Mouse (Mus musculus) lung, postnatal 0 days (tissue): ENCODE results near the gene Csrnp3. TPM values are rescaled to one million over a fixed set of nuclear protein-coding genes. Genes with fewer than 3 reads are reported as not detected.
"Not testable (repeated sequence)": the region's sequence is repeated elsewhere in the genome, so short reads cannot be mapped to it uniquely, and the experiment has no call there.

ENCODE experiments used
- ATAC-seq: fragments of 200-750 bp; cut with Nextera tagmentation; 2 replicates; pipeline ENCODE4 v1.8.0; 2017; ENCODE audit warnings: moderate library complexity
- DNase-seq: peaks from one replicate; pipeline ENCODE4 v3.0.0-alpha.2; 2016; ENCODE audit warnings: low spot score
- H3K27ac ChIP-seq: fragments of 300-500 bp; sonication (generic); 2 replicates; pipeline ENCODE4 v1.5.1; 2014; ENCODE audit warnings: antibody characterized with exemption, mild to moderate bottlenecking, low read length, mixed read lengths
- H3K27me3 ChIP-seq: fragments of 300-500 bp; sonication (generic); replicated peaks from 2 replicates; pipeline ENCODE4 v1.6.1; 2014; ENCODE audit warnings: low read length, mixed read lengths; ENCODE audit not compliant: insufficient read depth
- H3K36me3 ChIP-seq: fragments of 300-500 bp; sonication (generic); 2 replicates; pipeline ENCODE4 v1.6.1; 2014; ENCODE audit warnings: low read length, mixed read lengths; ENCODE audit not compliant: insufficient read depth
- H3K4me1 ChIP-seq: fragments of 300-500 bp; sonication (generic); 2 replicates; pipeline ENCODE4 v1.6.1; 2014; ENCODE audit warnings: antibody characterized with exemption, low read depth, low read length, mixed read lengths; ENCODE audit not compliant: insufficient read depth
- H3K4me2 ChIP-seq: fragments of 300-500 bp; sonication (generic); replicated peaks from 2 replicates; pipeline ENCODE4 v1.6.1; 2014; ENCODE audit warnings: low read depth, mild to moderate bottlenecking, low read length, moderate library complexity, mixed read lengths
- H3K4me3 ChIP-seq: fragments of 300-500 bp; sonication (generic); 2 replicates; pipeline ENCODE4 v1.5.1; 2014; ENCODE audit warnings: low read depth, low read length
- H3K9ac ChIP-seq: fragments of 300-500 bp; sonication (generic); replicated peaks from 2 replicates; pipeline ENCODE4 v1.6.1; 2014; ENCODE audit warnings: low read depth, mild to moderate bottlenecking
- H3K9me3 ChIP-seq: fragments of 300-500 bp; sonication (generic); 2 replicates; pipeline ENCODE4 v1.6.1; 2016; ENCODE audit warnings: low read length, mixed read lengths
- CTCF ChIP-seq: IDR thresholded peaks from 2 replicates; pipeline ENCODE4 v1.5.1; 2016; ENCODE audit warnings: antibody characterized with exemption, mild to moderate bottlenecking
- EP300 ChIP-seq: IDR thresholded peaks from 2 replicates; pipeline ENCODE4 v1.6.1; 2016; ENCODE audit warnings: antibody characterized with exemption, mild to moderate bottlenecking, control low read depth
- WGBS: fragments of 180-500 bp; shearing (Covaris S2); extraction: QIAGEN DNeasy Blood & Tissue Kit; methylation state at CpG from one replicate; pipeline ENCODE4 v1.1.7; 2014; 5-methylcytosine and 5-hydroxymethylcytosine counted together
- polyA plus RNA-seq: library from polyadenylated mRNA; unstranded; fragments of >200 nt; fragmentation: Nextera tagmentation; extraction: Ambion mirVana; gene quantifications from 2 replicates; pipeline ENCODE4 v1.2.1, GENCODE M21; 2015

The Csrnp3 gene
- 0.06 and 0.07 TPM in 2 replicates for polyA plus RNA-seq

DNA sequence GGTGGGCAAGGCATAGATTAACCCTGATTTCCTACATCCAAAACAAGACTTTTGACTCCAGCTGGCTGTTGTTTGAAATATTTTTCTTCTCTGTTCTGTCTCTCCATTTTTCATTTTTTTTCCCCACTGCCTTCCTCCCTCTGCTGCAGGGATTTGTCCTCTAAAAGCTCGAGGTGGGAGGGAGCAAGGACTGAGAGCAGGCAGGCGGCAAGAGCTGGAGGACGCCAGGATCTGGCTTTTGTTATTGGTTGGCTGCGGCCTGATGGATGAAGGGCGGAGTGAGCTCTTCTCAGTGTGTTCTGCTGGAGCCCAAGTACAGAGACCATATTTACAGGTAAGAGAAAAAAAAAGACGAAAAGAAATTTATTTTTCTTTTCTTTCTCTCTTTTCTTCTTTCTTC, at the start of gene Csrnp3:
Gene Csrnp3 (plus strand): TSS at position 217 of the 400 bp plus-strand sequence.
- Histone ChIP-seq H3K27me3 (no peaks in the 10 kb centered on the region), H3K36me3 (no peaks in the 10 kb centered on the region), H3K4me3 (peak within 1 kb of the TSS; percentile 8), H3K9ac (no peak within 1 kb of the TSS), H3K27ac (no peak within 1 kb of the TSS), H3K9me3 (no peaks in the 10 kb centered on the region), H3K4me1 (no peaks in the 10 kb centered on the region), H3K4me2 (peak within 1 kb of the TSS; percentile 38)
- ATAC-seq: no peak
- DNase-seq: peak; percentile 34
- no peak for TF ChIP-seq EP300
- TF ChIP-seq CTCF: no peak
- WGBS: 1% methylated on average over 6 of the region's 6 CpGs

DNA sequence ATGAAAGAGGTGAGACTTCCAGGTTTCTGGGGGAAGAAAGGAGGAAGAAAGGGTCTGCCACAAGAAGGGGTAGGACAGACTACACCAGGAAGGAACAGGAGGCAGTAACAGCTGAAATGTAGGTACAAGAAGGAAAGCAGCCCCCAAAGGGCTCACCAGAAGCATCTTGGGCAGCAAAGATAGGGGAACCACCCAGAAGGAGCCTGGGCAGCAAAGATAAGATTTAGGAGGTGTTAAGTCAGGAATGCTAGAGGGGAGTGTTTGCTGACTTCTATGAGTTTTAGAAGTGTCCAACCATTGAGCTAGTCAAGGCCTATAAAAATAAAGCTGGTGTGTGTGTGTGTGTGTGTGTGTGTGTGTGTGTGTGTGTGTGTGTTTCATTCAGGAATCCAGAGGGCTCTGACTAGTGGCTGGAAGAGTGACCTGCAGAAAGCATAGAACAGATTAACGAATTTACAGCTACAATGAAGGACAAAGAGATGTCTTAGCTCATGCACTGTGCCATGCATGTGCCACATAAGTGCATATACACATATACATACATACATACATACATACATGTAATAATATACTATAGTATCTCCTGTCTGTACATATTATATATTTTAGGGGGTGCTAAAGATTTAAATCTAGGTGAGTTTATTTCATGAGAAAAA, 44.4 kb upstream of the Csrnp3 start:
- TF ChIP-seq CTCF (no peak), EP300 (no peak)
- H3K4me2 ChIP-seq: no peak overlapping the region
- no peak overlapping the region for H3K9ac ChIP-seq
- no peak overlapping the region for H3K27ac ChIP-seq
- no peaks in the 10 kb centered on the region for H3K9me3 ChIP-seq
- H3K4me3 ChIP-seq: no peak overlapping the region
- ATAC-seq (no peak), DNase-seq (no peak)
- H3K36me3 ChIP-seq: no peaks in the 10 kb centered on the region
- no peaks in the 10 kb centered on the region for H3K27me3 ChIP-seq
- no peaks in the 10 kb centered on the region for H3K4me1 ChIP-seq
- WGBS: 65% methylated on average over 1 of the region's 1 CpGs

DNA sequence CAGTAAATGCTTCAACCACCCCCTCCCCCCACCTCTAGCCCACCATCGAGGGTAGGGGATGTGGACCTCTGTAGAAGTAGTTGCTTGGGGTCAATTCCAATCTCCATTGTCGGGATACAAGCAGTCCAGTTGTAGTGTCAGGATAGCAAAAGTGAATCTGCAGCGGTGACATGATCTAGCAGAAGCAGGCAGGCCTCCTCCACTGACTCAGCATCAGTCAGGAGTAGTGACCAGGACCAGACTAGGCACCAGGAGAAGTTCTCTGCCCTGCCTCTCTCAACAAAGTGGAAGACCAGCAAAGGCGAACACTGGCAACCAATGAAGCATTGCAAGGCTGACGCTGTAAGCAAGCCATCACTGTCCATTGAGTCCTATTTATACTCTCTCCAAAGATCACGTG, 39.0 kb upstream of the Csrnp3 start:
- H3K36me3 ChIP-seq: no peaks in the 10 kb centered on the region

DNA sequence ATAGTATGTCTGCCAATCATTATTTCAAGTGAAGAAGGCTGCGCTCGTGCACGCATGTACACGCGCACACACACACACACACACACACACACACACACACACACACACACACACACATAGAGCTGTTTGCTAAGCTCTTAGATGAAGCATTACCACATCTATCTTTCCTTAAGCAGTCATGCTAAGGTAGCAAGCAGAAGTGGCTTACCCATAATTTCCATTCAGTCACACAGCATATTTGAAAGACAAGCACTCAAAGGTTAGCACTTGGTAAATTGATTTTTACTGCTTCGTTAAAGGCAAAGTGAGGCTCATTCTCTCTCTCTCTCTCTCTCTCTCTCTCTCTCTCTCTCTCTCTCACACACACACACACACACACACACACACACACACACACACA, 34.4 kb upstream of the Csrnp3 start:
- ATAC-seq, H3K27me3 ChIP-seq, H3K4me2 ChIP-seq, H3K9ac ChIP-seq, H3K4me1 ChIP-seq, H3K36me3 ChIP-seq, H3K27ac ChIP-seq, DNase-seq, H3K9me3 ChIP-seq, H3K4me3 ChIP-seq: not testable (repeated sequence)
- 90% methylated on average over 6 of the region's 6 CpGs for WGBS

More for the DNA sequence above, 39.0 kb upstream of the Csrnp3 start:
- Histone ChIP-seq H3K27me3 (no peaks in the 10 kb centered on the region), H3K9ac (no peak overlapping the region), H3K27ac (no peak overlapping the region), H3K4me2 (no peak overlapping the region), H3K9me3 (no peaks in the 10 kb centered on the region), H3K4me3 (no peak overlapping the region), H3K4me1 (no peaks in the 10 kb centered on the region)
- 88% methylated on average over 6 of the region's 6 CpGs for WGBS
- TF ChIP-seq EP300: no peak
- no peak for TF ChIP-seq CTCF
- DNase-seq (no peak), ATAC-seq (no peak)

DNA sequence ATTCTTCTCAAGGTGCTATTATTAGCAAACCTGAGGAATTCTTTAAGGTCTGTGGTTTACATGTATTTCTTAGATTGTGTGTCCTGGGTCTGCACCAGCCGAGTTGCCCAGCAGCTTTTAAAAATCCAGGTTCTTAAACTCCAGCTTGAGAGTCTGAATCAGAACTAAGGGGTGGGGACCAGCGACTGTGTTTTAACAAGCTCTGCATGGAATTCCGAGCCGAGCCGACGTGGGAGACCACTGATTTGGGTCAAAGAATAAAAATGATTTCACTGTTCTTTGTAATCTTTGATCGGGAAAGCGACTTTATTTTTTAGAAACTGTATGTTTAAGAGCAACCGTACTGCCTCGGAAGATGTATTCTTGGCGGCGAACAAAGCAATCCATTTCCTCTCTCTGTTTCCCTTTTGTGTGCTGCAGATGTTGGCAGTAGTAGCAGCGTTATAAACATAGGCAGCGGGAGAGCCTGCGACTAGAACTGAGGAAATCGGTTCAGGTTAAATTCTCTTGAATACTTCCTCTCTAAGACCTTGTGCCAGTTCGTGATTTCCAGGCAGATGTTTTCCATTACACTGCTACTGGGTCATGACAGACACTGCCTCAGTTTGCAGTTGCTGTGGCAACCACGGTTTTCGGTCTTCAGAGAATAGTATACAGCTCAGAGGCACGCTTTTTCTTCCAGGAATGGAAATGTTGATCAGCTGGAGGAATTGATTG, 27.3 kb upstream of the Csrnp3 start:
- Histone ChIP-seq H3K4me2 (peak overlapping the region; percentile 47), H3K4me3 (peak overlapping the region; percentile 14; the same call in 1 of the 2 replicates), H3K9ac (no peak overlapping the region), H3K9me3 (no peaks in the 10 kb centered on the region), H3K36me3 (no peaks in the 10 kb centered on the region), H3K4me1 (no peaks in the 10 kb centered on the region), H3K27ac (no peak overlapping the region), H3K27me3 (no peaks in the 10 kb centered on the region)
- peak; percentile 78 for ATAC-seq
- TF ChIP-seq EP300: no peak
- DNase-seq: peak; percentile 51
- 18% methylated on average over 20 of the region's 20 CpGs for WGBS

DNA sequence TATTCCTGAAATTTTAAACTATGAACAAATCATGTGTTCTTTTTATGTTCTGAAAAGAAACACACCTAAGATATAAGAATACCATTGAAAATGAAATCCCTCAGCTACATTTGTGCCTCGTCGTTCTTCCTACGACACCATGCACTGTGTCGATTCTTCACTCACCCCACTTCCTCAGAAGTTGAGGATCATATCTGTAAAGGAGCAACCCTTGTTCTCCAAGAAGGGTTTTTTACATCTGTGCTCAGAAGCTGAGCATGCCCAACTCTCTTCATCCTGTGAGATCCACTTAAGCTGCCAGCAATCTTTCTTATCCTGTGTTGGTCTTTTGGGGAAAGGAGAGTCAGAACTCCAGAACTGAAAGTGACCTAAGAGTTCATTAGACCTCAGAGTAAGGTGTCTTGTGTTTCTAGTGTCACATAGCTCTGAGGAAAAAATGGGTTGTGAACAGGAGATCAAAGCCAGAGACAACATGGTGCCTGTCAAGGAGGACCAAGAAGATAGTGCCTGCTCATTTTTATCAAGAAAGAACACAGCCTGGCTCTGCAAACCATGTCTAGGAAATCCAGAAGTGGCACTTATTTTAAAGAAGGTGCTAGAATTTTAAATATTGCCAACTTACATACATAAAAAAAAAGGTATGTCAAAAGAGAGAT, 25.3 kb upstream of the Csrnp3 start:
- H3K4me3 ChIP-seq: no peak overlapping the region
- no peak for DNase-seq
- no peaks in the 10 kb centered on the region for H3K4me1 ChIP-seq
- ATAC-seq: no peak
- no peak overlapping the region for H3K9ac ChIP-seq
- no peak overlapping the region for H3K27ac ChIP-seq
- H3K9me3 ChIP-seq: no peaks in the 10 kb centered on the region
- no peaks in the 10 kb centered on the region for H3K36me3 ChIP-seq
- H3K27me3 ChIP-seq: no peaks in the 10 kb centered on the region
- H3K4me2 ChIP-seq: no peak overlapping the region
- TF ChIP-seq CTCF (no peak), EP300 (no peak)
- 68% methylated on average over 4 of the region's 4 CpGs for WGBS
